Mouse (Mus musculus): ENCODE measurements around the gene Kmo. TPM values are rescaled to one million over a fixed set of nuclear protein-coding genes. Genes with fewer than 3 reads are reported as not detected.

Kmo gene
- 2.5 and 3.1 TPM in 2 replicates for polyA plus RNA-seq (2015; fragmentation: Nextera tagmentation; extraction: Ambion mirVana)

- no peak for DNase-seq (ENCODE audit: low spot score)
Measured at GRCm38 (mm10) chr1:175619814-175620431, at the start of gene Kmo. Kmo (plus strand) TSS chr1:175620381.

GRCm38 (mm10) chr1:175574129-175574528 lies 46.1 kb upstream of the Kmo start:
- DNase-seq (ENCODE audit: low spot score): no peak

DNA sequence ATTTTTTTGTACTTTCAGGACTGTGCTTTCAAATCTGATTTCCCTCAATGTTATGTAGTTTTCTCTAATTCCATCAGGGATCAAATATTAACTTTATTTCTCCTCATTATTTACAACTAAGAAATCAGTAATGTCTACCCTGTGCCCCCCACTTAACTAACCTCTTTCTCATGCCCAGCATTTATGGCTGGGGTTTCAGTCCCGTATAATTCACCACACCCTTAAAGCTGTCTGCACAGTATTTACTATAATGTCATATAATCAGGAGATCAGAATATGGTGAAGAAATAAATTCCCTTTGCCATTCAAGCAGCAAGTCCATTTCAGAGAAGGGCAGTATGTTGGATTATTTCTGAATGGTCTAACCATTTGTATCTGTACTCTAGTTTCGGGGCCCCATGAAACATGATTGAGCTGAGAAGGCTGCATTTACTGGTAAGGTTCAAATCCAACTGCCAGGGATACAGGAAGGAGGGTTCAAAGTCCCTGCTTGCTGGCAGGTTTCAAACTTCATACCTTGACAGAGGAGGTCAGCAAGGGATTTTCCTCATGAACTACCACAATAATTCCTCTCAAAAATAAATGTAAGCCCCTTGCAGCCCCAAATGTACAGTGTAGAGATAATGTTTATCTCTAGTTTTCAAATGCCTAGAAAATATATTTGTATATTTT lies 41.6 kb upstream of the Kmo start:
- no peak for DNase-seq (ENCODE audit: low spot score)

DNA sequence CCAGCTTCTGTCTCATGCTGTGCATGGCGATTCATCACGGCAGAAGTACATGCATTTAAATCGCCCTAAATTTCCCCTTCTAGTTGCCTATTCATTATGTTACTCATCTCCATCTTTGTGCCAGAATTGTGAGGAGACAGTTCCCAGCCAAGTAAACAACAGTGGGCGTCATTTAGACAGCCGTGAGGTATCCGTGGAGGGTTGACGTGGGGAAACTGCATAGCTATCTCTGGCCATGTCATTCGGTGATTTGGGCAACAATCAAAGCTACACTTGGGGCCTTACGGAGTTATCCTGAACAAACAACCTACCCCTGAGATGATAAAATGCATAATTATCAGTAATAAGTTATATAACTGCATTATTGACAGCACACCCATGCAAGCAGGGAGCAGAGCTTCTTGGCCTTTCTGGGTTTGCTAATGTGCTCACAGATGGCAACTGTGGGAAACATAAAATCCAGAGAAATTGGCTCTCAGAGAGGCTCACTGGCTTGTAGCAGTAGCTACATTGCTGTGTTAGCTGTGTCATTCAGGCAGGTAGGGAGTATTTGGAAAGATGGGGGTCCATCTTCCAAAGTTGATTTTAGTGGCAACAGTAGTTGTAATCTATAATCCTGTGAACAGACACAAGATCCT lies 40.5 kb upstream of the Kmo start:
- no peak for DNase-seq (ENCODE audit: low spot score)

- no peak for DNase-seq (ENCODE audit: low spot score)
Measured at GRCm38 (mm10) chr1:175580346-175580745, 39.8 kb upstream of the Kmo start.

GRCm38 (mm10) chr1:175582799-175583198 lies 37.4 kb upstream of the Kmo start:
- DNase-seq (ENCODE audit: low spot score): no peak

- DNase-seq (ENCODE audit: low spot score): no peak
Measured at GRCm38 (mm10) chr1:175585267-175585666, 34.9 kb upstream of the Kmo start.

- DNase-seq (ENCODE audit: low spot score): no peak
Measured at GRCm38 (mm10) chr1:175586656-175587055, 33.5 kb upstream of the Kmo start.

DNA sequence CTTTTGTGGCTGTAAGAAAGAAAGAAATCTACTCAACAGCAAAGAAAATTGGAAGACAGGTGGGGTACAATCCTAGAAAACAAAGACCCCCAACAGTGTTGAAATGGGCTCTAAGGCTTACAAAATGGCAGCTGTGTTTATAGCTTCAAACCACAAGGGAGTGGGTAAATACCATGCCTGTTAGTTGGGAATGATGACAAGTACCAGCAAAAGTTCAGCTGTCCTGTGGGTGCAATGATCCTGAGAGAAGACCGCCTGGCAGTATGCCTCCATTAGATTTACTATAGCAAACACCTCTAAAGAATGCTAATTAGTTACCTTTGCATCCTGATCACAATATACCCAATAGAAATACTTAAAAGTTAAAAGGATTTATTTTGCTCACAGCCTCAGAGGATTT lies 27.3 kb upstream of the Kmo start:
- no peak for DNase-seq (ENCODE audit: low spot score)

- peak; percentile 49 for DNase-seq (ENCODE audit: low spot score)
Measured at GRCm38 (mm10) chr1:175602231-175602630, 17.9 kb upstream of the Kmo start.

DNA sequence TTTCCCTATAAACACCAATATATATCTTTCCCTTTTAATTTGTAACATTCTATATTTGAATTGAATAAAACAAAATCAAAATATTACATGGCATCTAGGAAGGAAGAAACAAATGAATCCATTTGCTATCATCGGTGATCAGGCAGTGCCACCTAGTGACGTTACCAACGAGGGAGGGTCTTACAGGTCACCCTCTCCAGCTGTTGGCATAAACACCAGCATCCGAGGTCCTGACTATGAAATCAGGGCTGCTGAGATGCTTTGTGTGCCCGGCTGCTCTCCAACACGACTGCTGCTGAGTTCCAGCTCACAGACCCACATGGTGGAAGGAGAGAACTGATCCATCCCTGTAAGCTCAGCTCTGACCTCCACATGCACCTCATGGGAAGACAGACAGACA lies 16.8 kb upstream of the Kmo start:
- no peak for DNase-seq (ENCODE audit: low spot score)

DNA sequence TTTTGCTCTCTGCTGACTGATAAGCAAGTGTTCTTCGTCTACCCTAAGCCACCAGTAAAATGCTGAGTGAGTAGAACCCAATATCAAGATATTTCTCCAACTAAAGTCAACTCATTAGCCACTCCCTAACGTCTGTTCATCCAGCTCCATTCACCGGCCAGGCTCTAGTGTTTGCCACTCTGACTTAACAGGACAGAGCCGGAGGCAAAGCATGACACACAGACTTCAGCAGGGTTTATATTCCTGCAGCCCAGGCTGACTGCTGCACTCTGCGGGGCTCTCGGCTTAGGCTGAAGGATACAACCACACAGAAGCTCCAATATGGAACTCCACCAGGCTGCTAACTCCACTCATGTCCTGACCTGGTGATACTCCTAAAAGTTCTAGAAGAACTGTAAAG lies 12.9 kb upstream of the Kmo start:
- no peak for DNase-seq (ENCODE audit: low spot score)

GRCm38 (mm10) chr1:175607838-175608585 lies 12.2 kb upstream of the Kmo start:
- no peak for DNase-seq (ENCODE audit: low spot score)

DNA sequence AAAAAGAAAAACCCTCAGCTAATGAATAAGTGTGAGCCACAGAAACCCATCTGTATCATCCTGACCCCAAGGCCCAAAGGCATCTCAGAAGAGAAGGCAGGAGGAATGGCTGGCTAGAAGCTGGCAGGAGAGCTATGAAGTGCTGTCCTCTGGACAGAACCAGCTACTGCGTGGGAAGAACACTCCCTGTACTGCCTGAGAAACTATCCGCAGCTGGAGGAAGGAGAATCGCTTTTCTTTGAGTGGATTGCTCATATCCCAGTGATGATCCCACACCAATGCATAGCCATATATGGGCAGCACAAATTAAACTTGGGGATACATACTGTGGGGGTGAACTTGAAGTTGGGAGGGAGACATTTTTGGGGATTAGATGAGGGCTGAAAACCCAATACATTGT lies 11.5 kb upstream of the Kmo start:
- no peak for DNase-seq (ENCODE audit: low spot score)

DNA sequence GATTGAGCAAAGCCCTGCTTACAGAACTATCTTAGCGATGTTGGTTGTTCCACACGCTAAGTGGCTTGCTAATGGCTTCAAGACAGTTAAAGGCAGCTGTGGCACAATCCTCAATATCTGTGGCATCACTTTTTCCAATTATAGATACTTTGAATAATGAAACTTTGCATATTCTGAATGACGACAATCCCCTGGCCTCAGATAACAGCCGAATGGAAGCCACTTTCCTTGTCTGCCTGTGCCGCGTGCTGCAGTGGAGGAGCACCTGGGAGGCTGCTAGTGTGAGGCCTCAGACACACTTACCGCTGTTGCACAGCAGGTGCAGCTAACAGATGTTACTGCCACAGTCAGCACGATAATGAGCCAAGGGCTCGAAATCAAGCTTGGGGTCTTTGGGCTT lies 5.2 kb upstream of the Kmo start:
- no peak for DNase-seq (ENCODE audit: low spot score)

DNA sequence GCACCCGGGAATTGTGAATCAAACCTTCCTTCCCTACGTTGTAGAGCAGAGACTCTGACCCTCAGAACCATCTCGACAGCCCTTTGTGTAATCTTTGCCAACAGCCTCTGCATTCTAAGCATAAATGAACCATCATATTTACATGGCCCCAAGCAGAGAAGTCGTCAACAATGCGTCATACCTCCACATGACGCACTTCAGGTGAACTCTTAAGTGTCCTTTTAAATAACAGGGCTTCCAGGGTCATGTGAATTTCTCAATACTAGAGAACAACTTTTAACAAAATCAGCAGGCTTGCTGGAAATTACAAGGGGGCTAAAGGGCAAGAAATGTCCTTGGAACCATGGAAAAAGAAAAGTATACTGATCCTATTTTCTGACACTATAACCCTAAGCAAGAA lies 3.5 kb downstream of the Kmo start:
- no peak for DNase-seq (ENCODE audit: low spot score)

- peak; percentile 97 for DNase-seq (ENCODE audit: low spot score)
Measured at GRCm38 (mm10) chr1:175625257-175625879, 5.2 kb downstream of the Kmo start, which contains the start of gene Fh1. Fh1 (minus strand) TSS chr1:175625635.

DNA sequence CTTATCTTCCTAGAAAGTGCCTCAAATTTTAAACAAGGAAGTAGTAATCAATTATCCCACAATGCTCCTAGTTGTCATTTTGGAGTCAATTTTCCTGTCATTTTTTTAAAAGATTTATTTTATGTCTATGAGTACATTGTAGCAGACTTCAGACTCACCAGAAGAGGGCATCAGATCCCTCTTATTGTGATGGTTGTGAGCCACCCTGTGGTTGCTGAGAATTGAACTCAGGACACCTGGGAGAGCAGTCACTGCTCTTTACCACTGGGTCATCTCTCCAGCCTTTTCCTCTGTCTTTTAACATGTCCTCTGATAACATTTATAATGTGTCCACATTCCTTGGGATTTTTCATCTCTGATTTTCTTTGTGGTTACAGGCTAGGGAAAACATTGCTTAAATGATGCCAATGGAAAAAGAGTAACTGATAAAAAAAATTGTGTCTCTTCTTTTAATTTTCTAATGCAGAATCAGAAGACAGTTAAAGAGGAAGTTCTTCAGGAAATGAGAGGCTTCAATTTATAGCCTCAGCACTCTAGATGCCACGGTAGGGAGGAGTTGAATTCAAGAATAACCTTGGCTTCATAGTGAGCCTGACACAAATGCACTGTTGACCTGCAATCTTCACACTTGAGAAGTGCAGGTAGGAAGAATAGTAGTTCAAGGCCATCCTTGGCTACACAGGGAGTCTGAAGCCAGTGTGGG lies 6.0 kb downstream of the Kmo start:
- peak; percentile 71 for DNase-seq (ENCODE audit: low spot score)

DNA sequence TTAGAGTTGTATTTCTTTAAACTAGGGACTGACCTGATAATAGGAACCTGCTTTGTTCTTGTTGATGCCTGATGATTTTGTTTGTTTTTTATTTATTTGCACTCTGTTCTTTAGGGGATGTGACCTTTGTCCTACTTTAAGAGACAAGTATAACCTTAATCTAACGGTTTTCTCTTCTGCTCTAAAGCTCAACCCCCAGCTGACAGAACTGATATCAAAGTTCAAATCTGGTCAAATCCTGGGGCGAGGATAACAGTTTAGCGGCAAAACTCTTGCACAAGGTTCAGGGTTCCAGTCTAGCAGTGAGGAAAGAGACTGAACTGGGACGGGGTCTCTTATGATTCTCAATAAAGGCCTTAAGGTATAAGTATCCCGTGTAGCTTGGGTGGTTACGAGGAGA lies 9.1 kb downstream of the Kmo start:
- DNase-seq (ENCODE audit: low spot score): no peak

DNA sequence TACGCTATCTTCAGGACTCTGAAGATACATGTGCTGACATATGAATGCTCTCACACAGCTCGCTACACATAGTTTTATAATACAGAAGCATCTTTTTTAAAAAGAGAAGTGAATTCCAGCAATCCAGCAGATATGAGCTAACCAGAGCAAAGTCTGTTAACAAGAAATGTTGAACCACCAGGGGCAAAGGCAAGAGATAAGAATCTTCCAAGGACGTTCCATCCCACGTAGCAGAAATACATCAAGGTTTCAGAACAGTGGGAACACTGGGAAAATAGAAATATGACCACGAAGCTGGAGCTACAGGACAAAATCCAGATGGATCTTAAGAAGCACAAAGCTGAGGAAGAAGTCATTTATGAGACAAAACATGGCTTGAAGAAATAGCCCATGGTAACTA lies 10.2 kb downstream of the Kmo start:
- DNase-seq (ENCODE audit: low spot score): no peak

DNA sequence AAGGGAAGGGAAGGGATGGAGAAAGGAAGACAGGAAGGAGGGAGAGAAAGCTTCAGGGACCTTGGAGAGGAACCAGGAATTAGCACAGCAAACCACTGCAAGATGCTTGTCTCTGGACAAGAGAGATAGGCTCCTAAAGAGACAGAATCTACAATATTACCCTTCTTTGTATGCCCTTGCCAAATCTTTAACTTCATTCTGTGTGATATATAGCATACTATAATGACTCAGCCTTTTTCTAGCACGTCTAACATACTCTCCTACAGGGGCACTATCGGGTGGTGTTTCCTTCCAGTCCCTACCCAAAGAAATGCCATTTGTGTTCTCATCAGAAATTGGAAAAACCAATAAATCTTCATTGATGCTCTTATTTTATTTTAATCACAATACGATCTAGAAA lies 10.9 kb downstream of the Kmo start:
- no peak for DNase-seq (ENCODE audit: low spot score)

All from thymus, postnatal 0 days (tissue).